Mouse (Mus musculus) left cerebral cortex, adult 2 months (tissue): Measurements from ENCODE around the gene Rnf167. TPM values are rescaled to one million over a fixed set of nuclear protein-coding genes. Genes with fewer than 3 reads are reported as not detected.

Source experiments
- DNase-seq, 2 experiments: peaks; one replicate each; pipeline ENCODE4 v3.0.0; 2021 to 2022; ENCODE audit warnings: low spot score in 2 of 2, mixed read lengths in 1 of 2; ENCODE audit errors: extremely low spot score in 1 of 2
- H3K27ac ChIP-seq: fragments of 200-600 bp; 2 replicates; pipeline ENCODE4 v1.8.1; 2022
- H3K4me3 ChIP-seq: fragments of 200-600 bp; 2 replicates; pipeline ENCODE4 v1.8.1; 2022
- CTCF ChIP-seq: fragments of 200-600 bp; IDR thresholded peaks from 2 replicates; pipeline ENCODE4 v1.8.1; 2022; ENCODE audit warnings: antibody characterized with exemption, mild to moderate bottlenecking, moderate library complexity
- intact Hi-C: fragments of 180-260 bp; cut with DNase I; formaldehyde crosslinking; loops from one replicate; pipeline ENCODE4 v1.15.1; 2025
- total RNA-seq, 2 experiments: library from RNA; stranded (reverse); gene quantifications; 2 replicates each; pipeline ENCODE4 v1.2.3; 2021

Gene Rnf167
- total RNA-seq, 2 experiments from 2014 or later = 81.7 to 86.9 TPM

DNA sequence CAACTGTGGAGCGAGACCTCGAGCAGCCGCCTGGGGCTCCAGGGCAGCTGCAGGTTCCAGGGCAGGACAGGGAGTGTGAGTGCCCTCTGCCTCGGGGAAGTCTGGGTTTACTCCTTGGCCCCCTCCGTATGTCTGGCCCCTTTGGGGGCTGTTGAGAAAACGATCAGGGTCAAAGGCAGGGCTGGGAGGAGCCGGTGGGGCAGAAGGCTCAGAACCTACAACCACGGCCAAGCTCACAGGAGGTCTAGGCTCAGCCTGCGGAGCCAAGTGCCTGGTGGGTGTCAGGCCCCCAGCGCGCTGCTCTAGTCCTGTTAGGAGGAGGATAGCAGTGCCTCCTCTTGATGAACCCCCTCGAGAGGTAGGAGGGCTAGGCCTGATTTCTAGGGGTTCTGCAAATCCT is 34.1 kb downstream of the Rnf167 start:
- H3K27ac ChIP-seq = no peak overlapping the region
- intact Hi-C loops = no loop called here
- H3K4me3 ChIP-seq = no peak overlapping the region
- TF ChIP-seq CTCF = no peak
- DNase-seq = no peak

DNA sequence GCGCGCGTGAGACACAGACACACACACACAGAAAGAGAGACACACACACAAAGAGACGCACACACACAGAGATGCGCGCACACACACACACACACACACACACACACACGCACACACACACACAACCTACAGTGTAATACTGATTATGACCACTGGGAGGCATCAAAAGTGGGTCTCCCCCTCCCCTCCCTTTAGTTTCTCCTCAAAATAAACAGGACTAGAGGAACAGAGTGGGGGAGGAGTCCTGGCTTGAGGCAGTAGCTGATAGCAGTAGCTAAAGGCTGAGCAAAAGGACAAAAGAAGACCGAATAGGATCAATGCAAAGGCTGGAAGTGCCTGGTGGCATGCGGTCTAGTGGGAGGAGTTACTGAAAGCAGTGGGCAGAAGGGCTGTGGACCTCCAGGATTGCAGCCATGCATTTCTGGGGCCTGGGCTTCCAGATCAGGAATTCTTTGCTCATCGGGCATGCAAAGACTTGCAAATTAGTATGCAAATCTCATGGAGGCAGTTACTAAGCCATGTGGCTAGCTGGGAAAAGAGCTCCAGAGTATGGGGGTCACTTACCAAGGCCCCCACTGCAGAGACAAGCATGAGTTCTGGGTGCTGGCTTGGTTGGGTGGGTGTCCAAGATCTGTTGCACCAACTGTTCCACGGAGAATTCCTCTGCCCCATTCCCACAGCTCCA is 35.0 kb downstream of the Rnf167 start:
- Histone ChIP-seq H3K4me3 (no peak overlapping the region), H3K27ac (peak overlapping the region; percentile 47)
- intact Hi-C loops = no loop called here
- DNase-seq = no peak
- TF ChIP-seq CTCF = peak; percentile 40

DNA sequence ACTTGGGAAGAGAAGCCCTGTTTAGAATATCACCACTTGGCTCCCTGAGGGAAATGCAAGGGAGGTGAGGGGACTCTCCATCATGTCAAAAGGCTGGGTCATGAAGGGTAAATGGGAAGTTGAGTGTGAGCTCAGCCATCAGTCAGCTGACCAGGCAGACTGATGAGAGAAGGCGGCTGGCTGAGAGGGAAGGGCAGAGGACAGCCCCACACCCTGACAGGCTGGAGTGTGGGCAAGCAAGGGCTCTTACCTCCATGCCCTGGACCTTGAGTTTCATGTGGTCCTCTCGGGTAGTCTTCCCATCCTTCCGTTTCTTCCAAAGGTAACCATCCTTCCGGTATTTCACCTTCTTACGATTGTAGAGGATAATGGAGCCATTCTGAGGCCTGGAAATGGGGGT is 36.6 kb downstream of the Rnf167 start:
- TF ChIP-seq CTCF = no peak
- H3K4me3 ChIP-seq = no peak overlapping the region
- intact Hi-C loops = no loop called here
- peak overlapping the region; percentile 28; the same call in 1 of the 2 replicates for H3K27ac ChIP-seq
- no peak for DNase-seq

DNA sequence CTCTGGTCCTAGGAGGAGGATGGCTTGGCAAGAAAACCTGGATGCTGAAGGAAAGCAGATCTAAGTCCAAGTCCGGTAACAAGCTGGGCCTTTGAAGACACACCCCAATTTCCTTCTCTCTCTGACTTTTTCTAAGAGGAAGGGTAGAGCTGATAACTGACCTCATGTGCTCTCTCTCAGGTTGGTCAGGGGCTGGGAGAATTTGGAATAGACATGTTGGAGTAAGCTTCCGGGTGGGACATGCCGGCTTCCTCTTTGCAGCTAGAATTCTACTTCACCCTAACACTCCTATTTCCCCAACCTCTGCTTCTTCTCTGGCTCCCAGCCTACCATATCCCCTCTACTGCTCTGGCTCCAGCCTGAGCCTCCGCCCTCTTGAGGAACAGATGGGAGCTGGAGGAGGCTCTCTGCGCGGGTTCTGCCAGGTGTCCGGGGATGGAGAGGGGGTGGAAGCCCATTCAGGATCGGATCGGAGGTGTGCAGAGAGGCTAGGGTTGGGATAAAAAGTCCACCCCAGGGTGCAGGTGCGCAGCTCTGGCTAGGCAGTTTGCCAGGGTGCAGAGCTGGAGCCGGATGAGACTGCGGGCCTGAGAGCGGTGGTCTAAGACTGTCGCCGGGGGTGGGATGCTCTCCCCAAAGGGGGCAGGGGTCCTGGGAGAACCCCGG is 40.0 kb downstream of the Rnf167 start:
- Histone ChIP-seq H3K4me3 (peak overlapping the region; percentile 98), H3K27ac (peak overlapping the region; percentile 99)
- TF ChIP-seq CTCF = no peak
- peak; percentile 51 to 70 for DNase-seq
- intact Hi-C loops = no loop called here

DNA sequence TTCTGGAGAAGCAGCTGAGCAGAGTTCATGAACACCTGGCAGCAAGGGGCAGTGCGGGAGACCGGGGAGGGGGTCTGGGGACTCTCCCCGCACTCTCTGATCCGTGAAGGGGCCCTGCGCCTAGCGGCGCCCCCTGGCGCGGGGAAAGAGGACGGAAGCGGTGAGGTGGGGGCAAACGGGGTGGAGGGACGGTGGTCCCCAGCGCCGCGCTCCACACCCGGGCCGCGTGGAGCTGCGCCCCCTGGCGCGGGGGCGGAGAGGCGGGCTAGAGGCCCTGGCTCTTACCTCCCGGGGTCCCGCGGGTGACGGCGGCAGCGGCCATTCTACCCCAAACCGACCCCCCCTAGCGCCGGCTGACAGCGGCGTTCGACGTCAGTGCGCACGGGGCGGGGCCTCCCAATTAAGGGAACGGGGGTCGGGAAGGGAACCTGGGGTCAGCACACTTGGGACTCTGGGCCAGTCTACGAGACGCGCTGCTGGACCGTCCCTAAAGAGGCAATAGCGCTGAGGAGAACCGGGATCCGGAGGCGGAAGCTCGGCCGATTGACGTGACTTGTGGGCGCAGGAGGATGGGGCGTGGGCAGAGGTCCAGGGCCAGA is 40.7 kb downstream of the Rnf167 start, which contains the start of gene Camta2:
Camta2 (minus strand) TSS at position 505 of the 599 bp plus-strand sequence.
- intact Hi-C loops = loop anchor here (1.0 kb wide), 1 partner anchor 13 kb away; the partner anchor contains the start of genes Inca1 and Kif1c
- peak; percentile 86 to 89 for DNase-seq
- peak within 1 kb of the TSS; percentile 98 for H3K4me3 ChIP-seq
- peak within 1 kb of the TSS; percentile 99 for H3K27ac ChIP-seq
- peak; percentile 59 for TF ChIP-seq CTCF

DNA sequence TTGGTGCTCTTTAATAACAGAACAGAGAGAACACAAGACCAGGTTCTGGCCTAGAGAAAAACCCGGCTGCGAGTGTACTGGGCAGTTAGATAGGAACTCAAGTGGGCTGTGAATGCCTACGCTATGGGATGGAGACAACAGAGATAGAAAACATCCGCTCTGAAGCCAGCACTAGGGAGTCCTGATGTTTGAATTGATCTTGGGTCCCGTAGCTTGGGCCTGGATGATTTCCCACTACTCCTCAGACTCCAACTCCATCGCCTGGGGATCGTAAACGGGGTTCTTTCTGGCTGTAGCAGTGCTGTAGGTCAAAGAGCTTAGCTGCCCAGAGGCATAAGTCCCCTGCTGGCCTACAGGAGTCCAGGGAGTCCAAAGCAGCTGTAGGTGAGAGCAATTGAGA is 41.3 kb downstream of the Rnf167 start:
- H3K27ac ChIP-seq = peak overlapping the region; percentile 99
- peak overlapping the region; percentile 98 for H3K4me3 ChIP-seq
- DNase-seq = no peak
- intact Hi-C loops = loop anchor here (1.0 kb wide), 1 partner anchor 12 kb away; the partner anchor contains the start of genes Inca1 and Kif1c
- no peak for TF ChIP-seq CTCF

DNA sequence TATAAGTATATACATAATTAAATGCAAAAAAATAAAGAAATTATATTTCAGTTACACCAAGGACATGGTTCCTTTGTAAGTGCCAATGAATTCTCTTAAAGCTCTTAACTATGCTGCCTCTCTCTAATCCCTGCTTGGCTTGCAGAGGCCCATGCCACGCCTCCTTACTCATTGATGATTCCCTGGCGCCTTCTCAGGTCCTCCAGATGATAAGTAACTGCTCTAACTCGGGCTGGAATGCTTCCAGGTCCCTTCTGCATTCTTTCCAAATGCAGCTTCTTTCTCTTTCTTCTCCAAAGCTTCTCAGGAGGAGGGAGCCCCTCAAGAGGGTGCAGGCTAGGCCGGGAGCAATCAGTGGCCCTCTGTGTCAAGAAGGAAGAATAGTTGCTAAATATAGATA is 42.5 kb downstream of the Rnf167 start:
- Histone ChIP-seq H3K4me3 (no peak overlapping the region), H3K27ac (no peak overlapping the region)
- intact Hi-C loops = no loop called here
- DNase-seq = no peak
- no peak for TF ChIP-seq CTCF

DNA sequence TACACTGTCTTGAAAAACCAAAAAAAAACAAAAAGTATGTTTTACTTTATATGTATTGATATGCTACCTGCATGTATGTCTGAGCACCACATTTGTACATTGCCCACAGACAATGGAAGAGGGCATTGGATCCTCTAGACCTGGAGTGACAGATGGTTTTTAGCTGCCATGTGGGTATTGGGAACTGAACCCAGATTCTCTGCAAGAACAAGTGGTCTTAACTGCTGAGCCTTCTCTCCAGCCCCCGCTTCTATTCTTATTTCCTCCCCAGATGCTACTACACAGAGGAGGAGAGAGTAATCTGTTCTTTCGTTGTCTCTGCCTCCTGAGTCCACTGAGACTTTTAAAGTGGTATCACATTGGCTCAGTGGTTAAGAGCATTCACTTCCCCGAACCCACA is 46.5 kb downstream of the Rnf167 start:
- no peak overlapping the region for H3K27ac ChIP-seq
- no peak for DNase-seq

DNA sequence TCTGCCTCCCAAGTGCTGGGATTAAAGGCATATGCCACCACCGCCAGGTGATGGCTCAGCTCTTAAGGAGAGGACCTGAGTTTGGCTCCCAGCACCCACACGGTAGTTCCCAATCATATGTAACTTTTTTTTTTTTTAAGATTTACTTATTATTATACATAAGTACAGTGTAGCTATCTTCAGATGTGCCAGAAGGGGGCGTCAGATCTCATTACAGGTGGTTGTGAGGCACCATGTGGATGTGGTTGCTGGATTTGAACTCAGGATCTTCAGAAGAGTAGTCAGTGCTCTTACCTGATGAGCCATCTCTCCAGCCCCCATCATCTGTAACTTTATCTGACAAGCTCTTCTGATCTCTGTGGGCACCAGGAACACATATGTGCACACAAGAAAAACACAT is 50.3 kb downstream of the Rnf167 start:
- intact Hi-C loops = no loop called here
- Histone ChIP-seq H3K4me3 (no peak overlapping the region), H3K27ac (no peak overlapping the region)
- DNase-seq = no peak
- TF ChIP-seq CTCF = no peak; the same call in 1 of the 2 replicates

More for the DNA sequence above, 46.5 kb downstream of the Rnf167 start:
- intact Hi-C loops = no loop called here
- H3K4me3 ChIP-seq = no peak overlapping the region
- no peak for TF ChIP-seq CTCF

DNA sequence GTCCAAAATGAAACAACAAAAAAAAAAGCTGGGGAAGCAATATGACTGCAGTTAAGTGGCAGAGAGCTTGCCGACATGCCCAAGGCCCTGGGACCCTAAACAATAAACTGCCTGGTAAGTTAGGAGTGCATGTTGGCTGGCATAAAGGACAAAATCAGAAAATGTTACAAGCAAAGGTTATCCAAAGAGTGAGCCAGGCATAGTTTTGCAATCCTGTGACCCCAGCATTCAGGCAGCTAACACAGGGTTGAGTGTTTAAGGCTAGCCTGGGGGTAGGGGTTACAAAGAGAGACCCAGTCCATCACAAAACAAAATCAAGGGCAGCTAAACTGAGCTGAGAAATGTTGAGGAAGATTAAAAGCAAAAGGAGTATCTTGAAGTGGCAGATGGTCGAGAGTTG is 52.0 kb downstream of the Rnf167 start:
- intact Hi-C loops = no loop called here
- Histone ChIP-seq H3K4me3 (no peak overlapping the region), H3K27ac (no peak overlapping the region)
- no peak for TF ChIP-seq CTCF
- DNase-seq = no peak

DNA sequence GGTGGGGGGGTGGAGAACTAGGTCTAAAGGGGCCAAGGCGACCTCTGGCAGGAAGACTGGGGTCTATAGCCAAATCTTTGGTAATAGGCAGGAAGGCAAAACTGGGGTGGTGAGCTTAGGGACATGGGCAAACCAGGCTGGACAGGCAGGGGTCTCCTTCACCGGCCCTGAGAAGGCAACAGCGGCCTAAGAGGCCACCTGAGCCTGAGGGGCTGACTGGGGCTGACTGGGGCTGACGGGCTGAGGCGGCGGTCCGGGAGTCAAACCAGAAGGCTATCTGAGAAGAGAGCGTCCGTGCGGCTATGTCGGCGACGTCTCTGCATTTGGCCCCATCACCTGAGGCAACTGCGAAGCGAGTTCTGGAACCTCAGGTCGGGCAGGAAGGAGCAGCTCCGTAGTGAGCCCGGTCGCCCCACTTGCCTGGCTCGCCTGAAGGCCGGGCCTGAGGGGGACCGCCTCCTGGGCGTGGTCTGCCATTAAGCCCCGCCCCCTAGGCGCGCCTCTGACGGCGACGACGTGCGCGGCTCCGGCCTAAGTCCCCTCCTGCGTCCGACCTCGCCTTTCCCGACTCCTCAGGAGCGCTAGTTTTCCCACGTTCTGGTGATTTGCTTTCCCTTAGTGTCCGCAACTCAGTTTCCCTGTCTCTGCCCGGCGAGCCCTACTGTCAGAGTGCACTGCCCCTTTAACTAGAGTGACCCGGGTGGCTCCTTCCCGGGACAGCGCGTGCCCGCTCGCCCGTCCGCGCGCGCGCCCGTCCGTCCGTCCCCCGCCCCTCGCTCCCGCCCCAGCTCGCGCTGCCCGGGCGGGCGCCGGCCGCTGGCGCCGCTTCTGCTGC is 52.9 kb downstream of the Rnf167 start, which contains the start of the genes Inca1 and Kif1c:
Inca1 (minus strand) TSS at position 434 of the 835 bp plus-strand sequence.
Kif1c (plus strand) TSS at position 827 of the 835 bp plus-strand sequence.
- DNase-seq = peak; percentile 95 to 97
- Histone ChIP-seq H3K27ac (peak within 1 kb of the TSS; percentile 99), H3K4me3 (peak within 1 kb of the TSS; percentile 79)
- no peak for TF ChIP-seq CTCF
- intact Hi-C loops = loop anchor here (1.0 to 2.0 kb wide), 2 partner anchors 12 to 53 kb away; partner anchors contain the start of genes Camta2, Rnf167 and Slc25a11
